In the genomic region with DNA sequence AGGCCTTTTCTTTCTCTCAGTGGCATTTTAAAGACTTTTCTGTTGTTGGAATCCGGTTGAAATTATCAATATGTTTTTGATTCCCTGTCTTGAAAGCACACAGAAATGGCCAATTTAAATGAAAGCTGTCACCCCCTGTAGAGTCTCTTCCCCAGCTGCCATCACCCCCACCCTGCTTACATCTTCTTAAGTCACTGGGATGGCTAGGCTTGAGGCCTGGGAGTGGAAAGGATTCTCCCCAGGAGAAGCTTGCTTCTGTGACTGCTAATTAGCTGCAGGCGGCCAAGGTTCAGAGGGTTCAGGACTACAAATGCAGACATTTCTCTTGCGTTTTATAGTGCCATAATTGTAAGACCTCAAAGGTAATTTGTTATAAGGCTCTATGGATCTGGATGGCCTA, we compare ENCODE assay signal across 26 mouse cellular contexts.
DNase-seq lines count a peak whose midpoint lies in the region; ATAC-seq and TF ChIP-seq lines count a peak whose summit lies in the region.
"Had no signal": no experiment of that assay in that cellular context is flagged by ENCODE, and none has a peak within 500 bp of the region (broad histone marks: within the 10 kb centered on the region; RNA-seq: fewer than 3 reads in every experiment).

No protein-coding gene starts in this region.

- no peak overlapping the region for H3K4me2 ChIP-seq in forebrain, embryonic 14.5 days (ENCODE audit: low read length)
- H3K4me2 ChIP-seq in limb, embryonic 14.5 days (replicated peaks; ENCODE audit: low read depth, low read length, severe bottlenecking), result no peak overlapping the region
- H3K4me2 ChIP-seq: forebrain, embryonic 13.5 days; hindbrain, embryonic 15.5 days; liver, embryonic 11.5 days; midbrain, embryonic 11.5 days had no signal

- no peaks in the 10 kb centered on the region for H3K27me3 ChIP-seq in forebrain, embryonic 14.5 days (replicated peaks; ENCODE audit: control insufficient read depth, insufficient read depth, low read length)
- 0 out of 2 replicates have a peak, but pooled peaks cover 6% of the 10 kb centered on the region for H3K27me3 ChIP-seq in forebrain, embryonic 10.5 days (ENCODE audit: poor library complexity, severe bottlenecking)
- no peaks in the 10 kb centered on the region for H3K27me3 ChIP-seq in limb, embryonic 14.5 days (ENCODE audit: control insufficient read depth, insufficient read depth, low read length)
- H3K27me3 ChIP-seq: forebrain, embryonic 13.5 days; Patski had no signal

- no peak overlapping the region for H3K9ac ChIP-seq in forebrain, embryonic 14.5 days (ENCODE audit: low read length)
- H3K9ac ChIP-seq in limb, embryonic 14.5 days (ENCODE audit: low read depth, low read length, severe bottlenecking), result no peak overlapping the region
- H3K9ac ChIP-seq: forebrain, embryonic 13.5 days; hindbrain, embryonic 15.5 days; liver, postnatal 0 days had no signal

- intact Hi-C loops in left cerebral cortex, postnatal 36 days (cut with DNase I), result no loop called here

- DNase-seq in forebrain, embryonic 14.5 days (ENCODE audit: low spot score), result peak; percentile 19
- DNase-seq in forebrain, embryonic 10.5 days (ENCODE audit: extremely low spot score, low spot score), result no peak
- peak; percentile 22 to 31 for DNase-seq in kidney, postnatal 4 days
- DNase-seq in kidney, adult 11 months, result no peak
- peak; percentile 42 for DNase-seq in forelimb bud, embryonic 11.5 days (ENCODE audit: low read depth, low spot score)
- no peak for DNase-seq in limb, embryonic 14.5 days (ENCODE audit: low spot score)
- DNase-seq in left cerebral cortex, postnatal 36 days (ENCODE audit: low spot score in 2 of 2), result no peak
- no peak for DNase-seq in thymus, postnatal 4 days
- DNase-seq: adrenal gland, postnatal 36 days; cerebellum, adult 11 months; cerebellum, adult 9-11 months; gastrocnemius, postnatal 10 days; heart, postnatal 4 days; layer of hippocampus, adult 9-11 months; liver, postnatal 0 days; thymus, adult 18-20 months; thymus, postnatal 36 days had no signal

- no peak overlapping the region for H3K4me3 ChIP-seq in forebrain, embryonic 14.5 days (ENCODE audit: low read depth, low read length)
- no peak overlapping the region for H3K4me3 ChIP-seq in forebrain, embryonic 10.5 days
- H3K4me3 ChIP-seq in limb, embryonic 14.5 days (replicated peaks; ENCODE audit: low read length), result no peak overlapping the region
- H3K4me3 ChIP-seq: erythroblast, embryonic 14.5 days; forebrain, embryonic 13.5 days; heart, embryonic 10.5 days; hindbrain, embryonic 15.5 days had no signal

- 31% methylated on average over 3 of the region's 3 CpGs for WGBS in forebrain, embryonic 14.5 days
- WGBS in forebrain, embryonic 10.5 days, result 44% methylated on average over 3 of the region's 3 CpGs
- WGBS in limb, embryonic 14.5 days, result 14% methylated on average over 3 of the region's 3 CpGs

- no peak for TF ChIP-seq POLR2A in limb, embryonic 14.5 days (IDR thresholded peaks at IDR 0.05; ENCODE audit: borderline replicate concordance, extremely low read depth, insufficient read depth, insufficient read length)

- no peaks in the 10 kb centered on the region for H3K36me3 ChIP-seq in forebrain, embryonic 14.5 days (ENCODE audit: control insufficient read depth, insufficient read depth, low read length)
- no peaks in the 10 kb centered on the region for H3K36me3 ChIP-seq in forebrain, embryonic 10.5 days (replicated peaks)
- no peaks in the 10 kb centered on the region for H3K36me3 ChIP-seq in limb, embryonic 14.5 days (ENCODE audit: control insufficient read depth, insufficient read depth, low read length)
- H3K36me3 ChIP-seq: heart, embryonic 10.5 days; hindbrain, embryonic 15.5 days had no signal

- no peaks in the 10 kb centered on the region for H3K4me1 ChIP-seq in forebrain, embryonic 14.5 days (ENCODE audit: control insufficient read depth, insufficient read depth, low read length)
- peaks cover 18% of the 10 kb centered on the region for H3K4me1 ChIP-seq in forebrain, embryonic 10.5 days
- H3K4me1 ChIP-seq in limb, embryonic 14.5 days (ENCODE audit: control insufficient read depth, insufficient read depth, low read length), result peaks cover 22% of the 10 kb centered on the region
- H3K4me1 ChIP-seq: heart, embryonic 10.5 days; hindbrain, embryonic 15.5 days had no signal

- H3K9me3 ChIP-seq in forebrain, embryonic 14.5 days (replicated peaks; ENCODE audit: control insufficient read depth, low read length), result no peaks in the 10 kb centered on the region
- H3K9me3 ChIP-seq in forebrain, embryonic 10.5 days, result no peaks in the 10 kb centered on the region
- no peaks in the 10 kb centered on the region for H3K9me3 ChIP-seq in limb, embryonic 14.5 days (ENCODE audit: control insufficient read depth, low read length)
- H3K9me3 ChIP-seq: forebrain, embryonic 13.5 days; heart, embryonic 10.5 days; hindbrain, embryonic 15.5 days had no signal

- ATAC-seq in forebrain, embryonic 14.5 days, result no peak
- ATAC-seq in limb, embryonic 14.5 days (ENCODE audit: low FRiP score, low read depth), result 0 out of 2 replicates have a peak, but pooled peaks have one; percentile 24
- ATAC-seq: forebrain, embryonic 13.5 days; intestine, embryonic 16.5 days; liver, postnatal 0 days; lung, postnatal 0 days; Patski had no signal

- H3K27ac ChIP-seq in forebrain, embryonic 14.5 days (ENCODE audit: low read depth, low read length), result no peak overlapping the region
- no peak overlapping the region for H3K27ac ChIP-seq in forebrain, embryonic 10.5 days
- H3K27ac ChIP-seq in limb, embryonic 14.5 days (replicated peaks; ENCODE audit: low read depth, low read length), result no peak overlapping the region
- H3K27ac ChIP-seq: forebrain, embryonic 13.5 days; heart, embryonic 10.5 days; hindbrain, embryonic 15.5 days had no signal

Comparison
In these comparisons a context has a peak if more than half of its experiments do, and no peak if none do; other contexts are left out.
1. DNase-seq: peak in forebrain, embryonic 14.5 days (single experiment), kidney, postnatal 4 days (2 of 2) and forelimb bud, embryonic 11.5 days (single experiment); none in forebrain, embryonic 10.5 days (single experiment), kidney, adult 11 months (single experiment), limb, embryonic 14.5 days (single experiment), left cerebral cortex, postnatal 36 days (0 of 2) and thymus, postnatal 4 days (single experiment).